Mouse (Mus musculus) T-helper 2 cell (primary cell): Measurements from ENCODE around the gene Hk3.

Source experiments
- in situ Hi-C: fragments of 300-600 bp; cut with MboI, MseI; formaldehyde crosslinking; loops from one replicate; pipeline ENCODE4 v1.15.1; 2025; ENCODE audit warnings: high pct_unique_total_duplicates

Hk3 gene

DNA sequence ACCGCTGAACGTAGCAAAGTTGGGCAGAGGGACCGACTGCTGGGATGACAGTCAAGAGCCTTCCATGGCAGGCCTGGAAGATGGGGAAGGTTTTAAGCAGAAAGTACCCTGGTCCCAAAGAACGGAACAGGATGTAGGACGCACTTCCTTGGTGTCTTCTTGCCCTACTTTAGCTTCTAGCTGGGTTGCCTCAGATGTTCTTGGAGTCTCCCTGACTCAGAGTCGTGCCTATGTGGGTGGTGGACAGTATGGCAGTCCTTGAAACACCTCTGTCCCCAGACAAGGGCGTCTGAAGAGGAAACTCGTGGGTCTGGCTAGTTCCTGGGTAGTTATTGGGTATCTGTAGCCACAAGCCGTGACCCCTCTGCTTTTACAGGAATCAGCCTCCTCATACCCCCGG, 19.1 kb downstream of the Hk3 start:
- in situ Hi-C loops = no loop called here

DNA sequence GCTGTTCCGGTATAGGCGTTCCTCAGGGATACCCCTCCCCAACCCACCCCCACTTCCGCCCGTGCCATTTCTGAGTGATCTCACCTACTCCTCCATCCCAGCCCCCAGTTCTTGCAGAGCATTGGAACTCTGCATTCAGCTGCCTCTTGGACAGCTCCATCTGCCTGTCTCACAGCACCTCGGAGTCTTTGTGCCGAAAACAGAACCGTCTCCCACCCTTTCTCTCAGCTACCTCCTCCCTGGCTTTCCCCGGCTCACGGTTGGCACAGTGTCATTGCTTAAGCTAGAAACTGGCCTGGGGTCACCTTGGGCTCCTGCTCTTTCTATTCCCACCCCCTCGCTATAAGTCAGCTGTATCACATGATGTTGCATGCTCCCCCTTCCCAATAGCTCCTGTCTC, 20.8 kb downstream of the Hk3 start:
- in situ Hi-C loops = no loop called here

DNA sequence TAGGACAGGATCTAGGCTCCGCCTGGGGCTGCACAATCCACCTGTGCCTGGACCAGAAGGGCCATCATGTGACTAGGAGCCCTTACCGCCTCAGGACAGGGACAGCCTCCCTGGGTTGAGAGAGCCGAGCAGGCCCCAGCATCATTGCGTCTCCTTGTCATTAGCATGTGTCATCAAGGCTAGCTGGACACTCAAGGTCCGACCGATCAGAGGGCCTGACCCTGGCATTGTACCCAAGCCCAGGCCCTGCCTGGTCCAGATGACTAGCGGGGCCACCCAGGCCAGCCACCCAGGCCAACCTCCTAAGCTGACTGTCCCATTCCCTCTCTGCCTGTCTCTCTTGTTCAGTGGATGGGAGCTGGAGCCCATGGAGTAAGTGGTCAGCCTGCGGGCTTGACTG, 23.6 kb downstream of the Hk3 start:
- in situ Hi-C loops = no loop called here

DNA sequence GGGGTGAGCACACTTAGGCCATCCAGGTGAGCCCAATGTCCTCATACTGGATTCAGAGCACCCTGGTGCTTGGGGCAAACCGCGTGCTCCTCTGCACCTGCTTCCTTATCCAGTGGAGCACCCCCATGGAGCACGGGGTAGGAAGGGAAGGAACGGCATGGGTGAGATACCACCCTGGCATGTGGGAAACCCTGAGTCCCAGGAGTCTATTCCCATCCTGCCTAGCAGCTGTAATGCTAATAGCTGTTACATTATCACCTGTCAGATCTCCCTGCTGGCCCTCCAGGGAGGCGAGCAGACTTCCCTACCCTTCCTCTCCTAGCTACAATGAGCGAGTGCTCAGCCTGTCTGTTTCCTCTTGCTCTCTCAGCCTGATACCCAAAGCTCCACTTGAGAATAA, 26.0 kb downstream of the Hk3 start:
- in situ Hi-C loops = no loop called here

DNA sequence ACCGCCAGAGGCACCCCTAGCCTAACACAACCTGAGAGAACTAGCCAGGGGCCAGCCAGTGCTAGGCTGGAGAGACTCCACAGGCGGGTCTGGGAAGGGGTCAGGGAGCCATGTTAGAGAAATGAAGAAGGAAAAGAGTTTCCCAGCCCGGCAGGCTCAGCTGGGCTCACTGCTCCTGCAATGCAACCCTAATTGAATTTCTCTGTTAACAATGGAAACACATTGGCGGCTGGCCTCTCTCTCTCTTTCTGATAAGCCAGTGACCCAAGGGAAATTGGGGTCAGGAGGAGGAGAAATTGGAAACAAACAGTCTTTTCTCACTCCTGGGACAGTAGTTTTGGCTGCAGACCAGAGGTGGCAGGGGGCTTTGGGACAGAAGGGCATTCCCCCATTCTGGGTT, 26.6 kb downstream of the Hk3 start:
- in situ Hi-C loops = no loop called here

DNA sequence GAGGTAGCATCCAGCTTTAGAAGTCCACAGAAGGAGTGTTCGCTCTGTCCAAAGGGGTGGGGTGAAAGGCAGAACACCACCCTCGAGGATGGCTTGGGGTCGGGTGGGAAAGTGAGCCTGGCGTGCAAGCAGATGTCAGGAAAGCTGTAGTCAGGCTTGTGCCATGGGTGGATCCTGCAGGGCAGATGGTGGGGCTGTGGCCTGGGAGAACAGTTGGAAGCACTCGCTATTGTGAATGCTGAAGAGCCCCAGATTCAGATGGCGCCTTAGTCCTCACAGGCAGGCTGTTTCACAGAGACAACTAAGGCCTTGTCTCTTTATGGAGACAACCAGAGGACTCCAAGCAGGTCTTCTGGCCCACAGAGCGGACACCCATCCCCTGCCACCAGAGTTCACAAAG, 29.0 kb downstream of the Hk3 start:
- in situ Hi-C loops = no loop called here

DNA sequence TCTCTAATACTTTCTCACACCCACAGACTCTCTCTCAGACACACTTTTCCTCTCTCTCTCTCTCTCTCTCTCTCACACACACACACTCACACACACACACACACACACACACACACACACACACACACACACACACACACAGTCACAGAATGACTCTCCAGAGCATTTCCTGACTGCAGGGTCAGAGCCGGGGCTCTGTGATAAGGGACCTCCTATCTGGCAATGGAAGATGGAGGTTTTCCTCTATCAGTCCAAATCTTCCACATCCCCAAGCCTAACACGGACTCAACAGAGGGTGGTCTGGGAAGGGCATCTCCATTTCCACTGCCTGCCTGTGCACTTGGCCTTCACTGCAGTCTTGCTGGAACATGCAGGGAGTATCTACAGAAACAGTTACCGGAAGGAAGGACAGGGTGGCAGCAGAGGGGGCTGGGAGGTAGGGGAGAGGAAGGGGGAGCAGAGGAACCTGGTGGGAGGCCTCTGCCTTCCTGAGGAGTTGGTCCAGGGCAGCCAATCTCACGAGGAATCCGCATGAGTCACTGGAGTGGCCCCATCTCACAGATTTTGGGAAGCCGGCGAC, 32.9 kb downstream of the Hk3 start:
- in situ Hi-C loops = no loop called here

DNA sequence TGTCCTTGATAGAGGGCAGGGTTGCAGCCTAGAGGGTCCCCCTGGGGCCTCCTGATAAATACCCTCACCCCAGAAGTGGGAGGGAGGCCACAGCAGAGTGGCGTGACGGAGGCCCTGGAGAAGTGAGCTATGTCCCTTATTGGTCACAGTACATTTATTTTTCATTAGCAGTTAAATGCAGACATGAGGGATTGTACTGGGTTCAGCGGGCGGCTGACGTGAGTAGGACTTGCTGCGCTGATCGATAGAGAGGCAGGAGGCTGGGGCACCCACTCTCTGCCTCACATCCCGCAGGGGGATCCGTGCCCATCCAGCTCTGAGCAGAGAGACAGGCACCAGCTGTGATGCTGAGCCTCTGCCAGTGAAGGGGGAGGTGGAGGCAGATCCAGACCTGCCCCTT, 33.8 kb downstream of the Hk3 start:
- in situ Hi-C loops = no loop called here

DNA sequence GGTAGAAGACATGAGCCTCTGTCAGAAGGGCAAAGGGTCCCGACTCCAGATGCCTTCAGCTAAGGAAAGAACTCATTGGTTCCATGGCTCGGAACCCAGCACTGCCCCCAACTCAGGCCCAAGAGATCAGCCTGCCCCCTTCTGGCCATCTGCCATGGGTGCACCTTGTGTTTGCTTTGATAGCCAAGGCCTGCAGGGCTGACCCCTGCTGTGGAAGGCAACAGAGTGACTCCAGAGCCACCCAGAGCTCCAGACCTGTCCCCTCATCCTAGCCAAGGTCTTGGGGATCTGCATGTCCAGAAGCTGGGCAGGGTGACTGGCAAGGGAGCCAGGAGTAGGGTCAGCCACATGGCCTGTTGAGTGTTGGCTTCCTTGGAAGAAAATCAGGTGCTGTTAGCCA, 37.6 kb downstream of the Hk3 start:
- in situ Hi-C loops = no loop called here

DNA sequence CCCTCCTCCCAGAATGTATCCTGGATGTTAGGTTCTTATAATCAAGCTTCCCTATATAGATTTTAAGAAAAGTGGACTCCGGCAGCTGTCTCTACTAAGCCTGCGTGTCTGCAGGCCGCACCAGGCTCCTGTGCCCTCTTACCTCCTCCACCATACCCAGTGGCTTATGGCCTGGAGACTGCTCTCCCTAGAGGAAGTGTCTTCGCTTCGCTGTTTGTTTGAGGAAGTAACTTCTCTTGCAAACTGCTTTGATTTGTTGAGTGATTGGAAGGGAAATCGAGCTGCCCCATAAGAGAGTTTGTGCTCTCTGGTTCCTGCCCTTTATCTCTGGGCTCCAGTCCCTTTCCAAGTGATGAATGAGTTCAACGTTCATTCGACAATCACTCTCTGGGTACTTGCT, 38.2 kb downstream of the Hk3 start:
- in situ Hi-C loops = no loop called here

DNA sequence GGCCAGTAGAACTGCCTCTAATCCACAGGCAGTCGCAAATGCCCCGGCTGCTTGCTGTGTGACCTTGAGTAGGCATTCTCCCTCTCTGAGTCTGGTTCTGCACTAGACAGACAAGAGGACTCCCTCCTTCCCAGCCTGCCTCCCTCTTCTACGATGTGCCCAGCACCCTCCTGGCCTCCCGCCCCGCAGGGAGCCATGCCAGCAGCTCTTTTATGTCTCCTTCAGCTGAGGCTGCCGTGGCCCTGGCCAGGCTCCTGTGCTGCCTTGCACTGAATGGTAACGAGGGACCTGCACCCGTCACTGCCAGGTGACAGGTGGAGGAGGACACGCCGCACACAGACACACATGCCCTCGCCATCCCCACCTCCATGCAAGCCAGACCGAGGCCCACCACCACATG, 40.2 kb downstream of the Hk3 start:
- in situ Hi-C loops = no loop called here

DNA sequence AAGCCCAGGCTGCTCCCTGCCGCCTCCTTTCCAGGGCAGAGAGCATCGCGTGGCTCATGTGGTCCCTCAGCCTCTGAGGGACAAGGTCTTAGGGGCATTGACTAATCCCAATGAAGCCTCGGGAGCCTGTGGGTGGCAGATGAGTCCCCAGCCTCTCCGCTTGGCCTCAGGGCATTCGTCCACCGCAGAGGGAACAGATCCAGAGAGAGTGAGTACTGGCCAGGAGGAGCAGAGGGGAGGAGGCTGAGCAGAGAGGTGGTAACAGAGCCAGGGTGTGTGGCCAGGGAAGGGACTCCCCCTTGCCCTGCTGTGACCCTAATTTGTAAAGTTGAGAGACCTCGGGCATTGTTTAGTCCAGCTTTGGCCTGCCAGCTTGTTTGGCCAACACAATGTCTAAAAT, 42.4 kb downstream of the Hk3 start:
- in situ Hi-C loops = no loop called here

DNA sequence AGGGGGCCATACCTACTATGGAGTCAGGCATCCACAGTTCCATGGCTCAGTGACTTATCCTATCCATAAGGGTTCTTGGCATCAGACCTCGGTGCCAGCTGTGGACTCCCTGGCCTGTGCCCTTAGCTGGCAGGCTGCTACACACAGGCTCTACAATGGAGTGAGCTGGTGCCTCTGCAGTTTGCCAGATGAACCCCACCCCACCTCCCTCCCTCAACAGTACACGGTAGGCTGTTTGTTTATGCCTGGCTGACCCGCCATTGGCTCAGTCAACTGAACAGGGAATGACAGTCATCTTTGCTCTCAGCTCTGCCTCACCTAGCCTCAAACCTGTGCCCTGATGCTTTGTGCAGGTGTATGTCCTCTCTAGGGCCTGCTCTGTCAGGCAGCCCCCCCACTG, 45.6 kb downstream of the Hk3 start:
- in situ Hi-C loops = no loop called here

DNA sequence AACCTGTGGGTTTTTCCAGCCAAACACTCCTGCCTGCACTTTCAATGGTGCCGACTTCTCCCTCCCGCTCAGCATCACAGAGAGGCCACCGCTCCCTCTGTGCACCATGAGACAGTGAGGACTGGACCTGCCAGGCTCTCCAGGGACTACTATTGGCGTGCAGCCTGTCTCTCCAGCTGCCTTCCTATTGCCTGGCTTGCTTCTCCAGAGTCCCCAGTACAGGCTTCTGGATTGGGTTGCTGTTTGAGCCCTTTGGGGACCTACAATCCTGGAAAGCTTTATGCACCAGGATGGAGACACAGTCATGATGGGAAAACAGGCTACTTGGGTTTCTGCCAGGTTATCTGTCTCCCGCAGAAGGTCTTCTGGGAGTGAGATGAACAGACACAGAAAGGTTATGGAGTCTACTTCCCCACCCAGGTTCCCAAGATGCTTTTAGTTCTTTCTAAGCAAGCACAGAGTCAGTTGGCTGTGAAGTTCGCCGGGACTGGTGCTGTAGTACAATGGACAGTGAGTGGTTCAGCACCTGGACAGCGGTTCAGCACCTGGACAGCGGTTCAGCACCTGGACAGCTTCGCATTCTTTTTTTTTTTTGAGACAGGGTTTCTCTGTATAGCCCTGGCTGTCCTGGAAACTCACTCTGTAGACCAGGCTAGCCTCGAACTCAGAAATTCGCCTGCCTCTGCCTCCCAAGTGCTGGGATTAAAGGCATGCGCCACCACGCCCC, 50.5 kb downstream of the Hk3 start:
- in situ Hi-C loops = loop anchor here (5.0 kb wide), 1 partner anchor 38 kb away; no protein-coding TSS in a partner anchor

DNA sequence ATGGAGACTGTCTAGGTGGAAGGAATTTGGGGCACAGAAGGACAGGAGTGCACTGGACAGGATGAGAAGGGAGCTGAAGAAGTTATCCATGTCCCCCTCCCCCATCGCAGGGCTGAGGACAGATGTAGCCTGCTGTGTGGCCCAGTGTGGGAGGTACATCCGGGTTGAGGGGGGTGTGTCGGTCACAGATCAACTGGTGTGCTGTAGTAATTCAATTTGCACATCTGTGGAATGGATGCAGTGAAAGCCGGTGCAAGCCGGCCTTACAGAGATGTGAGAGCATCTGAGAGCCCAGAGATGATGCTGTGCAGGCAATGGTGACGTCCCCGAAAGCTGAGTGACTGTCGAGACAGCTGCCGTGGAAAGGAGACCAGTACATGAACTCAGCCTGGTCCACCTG, 51.7 kb downstream of the Hk3 start:
- in situ Hi-C loops = no loop called here

DNA sequence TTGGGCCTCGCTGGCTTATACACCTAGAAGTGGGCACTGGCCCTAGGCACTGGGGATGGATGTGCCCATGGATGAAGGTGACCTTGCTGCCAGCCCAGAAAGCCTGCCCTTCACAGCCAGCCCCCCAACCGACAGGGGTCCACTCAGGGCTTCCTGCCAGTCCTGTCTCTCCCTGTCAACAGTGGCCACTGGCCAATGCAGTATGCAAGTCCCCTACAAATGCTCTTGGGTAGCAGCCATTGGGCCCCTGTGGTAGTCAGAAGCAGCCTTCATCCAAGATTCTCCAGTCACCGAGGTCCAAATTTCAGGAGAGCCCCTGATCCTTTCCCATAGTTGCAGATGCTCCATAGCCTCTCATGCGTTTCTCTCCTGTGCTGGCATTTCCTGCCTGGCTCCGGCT, 52.5 kb downstream of the Hk3 start:
- in situ Hi-C loops = no loop called here

DNA sequence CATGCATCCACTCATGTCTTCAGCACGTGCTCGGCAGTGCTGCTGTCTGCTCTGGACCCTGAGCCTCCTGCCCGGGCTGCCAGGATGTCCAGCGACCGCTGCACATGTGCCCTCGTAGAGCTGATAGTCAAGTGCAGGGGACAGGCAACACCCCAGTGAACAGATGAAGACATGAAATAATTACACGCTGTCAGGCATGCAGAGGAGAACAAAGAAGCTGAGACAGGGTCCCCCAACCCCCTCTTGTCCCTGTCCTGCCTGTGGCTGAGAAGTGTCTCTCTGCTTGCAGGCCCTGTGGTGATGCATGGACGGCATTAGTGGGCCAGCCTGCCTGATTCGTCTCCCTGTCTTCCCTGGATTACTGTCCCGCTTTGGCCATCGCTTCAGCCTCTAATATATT, 53.7 kb downstream of the Hk3 start:
- in situ Hi-C loops = no loop called here

DNA sequence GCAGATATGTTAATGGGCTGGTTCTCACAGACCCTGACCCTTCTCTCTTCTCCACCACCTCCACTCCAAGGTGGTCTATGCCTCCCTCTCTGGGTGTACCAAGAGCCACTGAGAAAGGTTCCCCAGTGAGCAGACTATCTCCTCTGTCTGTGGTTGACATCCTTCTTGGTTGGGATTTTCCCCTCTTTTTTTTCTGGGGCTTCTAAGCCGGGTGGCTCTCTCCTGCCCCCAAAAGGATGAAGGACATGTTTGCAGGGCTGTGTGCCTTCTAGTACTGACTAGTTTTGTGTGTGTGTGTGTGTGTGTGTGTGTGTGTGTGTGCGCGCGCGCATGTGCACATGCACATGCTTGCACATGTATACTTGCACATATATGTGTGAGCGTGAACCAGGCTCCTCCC, 55.9 kb downstream of the Hk3 start:
- in situ Hi-C loops = no loop called here

DNA sequence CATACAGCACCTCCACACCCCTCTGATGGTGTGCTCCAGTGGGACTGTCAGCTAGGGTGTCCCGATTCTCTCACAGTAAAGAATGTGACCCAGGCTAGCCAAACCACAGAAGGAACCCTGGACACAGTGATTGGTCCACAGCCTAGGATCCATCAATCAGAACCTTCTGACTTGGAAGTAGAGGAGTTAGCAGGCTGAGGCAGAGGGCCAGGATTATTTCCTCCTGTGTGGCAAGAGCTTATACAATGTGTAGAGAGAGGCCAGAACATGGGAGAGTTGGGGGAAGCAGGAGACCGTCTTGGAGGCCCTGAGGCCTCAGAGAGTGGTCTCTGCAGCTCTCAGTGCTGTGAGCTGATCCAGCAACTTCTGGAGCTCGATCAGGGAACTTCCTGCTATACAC, 60.7 kb downstream of the Hk3 start:
- in situ Hi-C loops = no loop called here

DNA sequence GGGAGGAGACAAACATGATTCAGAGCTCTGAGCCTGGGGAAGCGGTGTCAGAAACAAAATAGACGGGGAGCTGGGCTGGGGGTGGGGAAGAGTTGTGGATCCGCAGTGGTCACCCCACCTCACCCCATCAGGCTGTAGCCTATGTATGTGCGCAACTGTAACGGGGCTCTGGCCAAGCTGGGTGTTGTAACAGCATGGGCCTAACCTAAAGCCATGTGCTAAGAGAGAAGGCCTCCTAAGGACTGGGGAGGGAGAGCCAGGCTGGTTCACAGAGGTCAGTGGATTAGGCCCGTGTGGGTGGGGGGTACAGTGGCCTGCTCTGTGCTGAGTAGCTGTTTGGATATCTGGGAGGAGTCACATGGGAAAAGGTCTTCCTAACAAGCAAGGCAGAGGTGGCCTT, 61.3 kb downstream of the Hk3 start:
- in situ Hi-C loops = no loop called here

DNA sequence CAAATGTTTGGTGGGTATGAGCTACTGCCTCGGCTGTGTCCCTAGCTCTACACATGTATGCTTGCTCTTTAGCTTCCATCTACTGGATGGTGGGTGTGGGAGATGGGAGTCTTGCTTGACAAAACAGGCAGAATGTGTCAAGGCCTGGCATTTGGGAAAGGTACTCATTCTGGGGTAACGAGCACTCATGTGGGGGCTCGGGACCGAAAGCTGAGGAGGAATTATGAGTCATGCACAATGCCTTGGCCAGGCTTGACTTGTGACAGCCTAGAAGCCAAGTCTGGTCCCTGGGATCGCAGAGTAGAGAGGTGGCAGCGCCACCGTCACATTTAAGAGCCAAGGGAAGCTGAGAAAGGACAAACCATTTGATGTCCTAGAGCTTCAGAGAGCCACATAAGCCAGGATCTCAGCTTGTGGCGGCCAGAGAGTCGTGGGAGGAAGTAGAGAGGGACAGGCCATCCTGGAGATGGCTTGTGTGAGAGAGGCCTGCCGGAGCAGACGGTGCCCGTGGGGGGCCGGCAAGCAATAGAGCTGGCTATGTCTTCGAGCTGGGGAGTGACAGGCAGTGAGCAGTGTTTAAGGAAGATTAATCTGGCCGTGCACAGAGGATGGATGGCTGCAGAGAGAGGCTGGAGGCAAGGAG, 62.0 kb downstream of the Hk3 start:
- in situ Hi-C loops = no loop called here

DNA sequence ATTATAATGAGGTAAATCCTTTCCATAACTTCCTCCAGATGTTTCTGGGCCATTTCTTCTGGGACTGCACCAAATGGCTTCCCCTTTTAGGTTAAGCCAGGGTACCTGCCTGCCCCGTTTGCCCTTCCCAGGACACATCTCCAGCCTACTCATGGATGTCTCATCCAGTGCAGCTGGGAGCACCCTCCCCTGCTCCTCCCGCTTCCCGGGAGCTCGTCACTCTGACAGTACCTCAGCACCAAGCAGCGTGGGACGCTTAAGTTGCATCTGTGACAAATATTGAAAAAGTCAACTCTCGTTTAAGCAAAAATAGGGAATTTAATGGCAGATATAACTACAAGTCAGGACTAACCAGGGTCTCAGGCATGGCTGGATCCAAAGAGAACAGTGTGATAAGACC, 63.9 kb downstream of the Hk3 start:
- in situ Hi-C loops = no loop called here
